Mouse (Mus musculus): ENCODE data around the gene Wdr45. TPM values are rescaled to one million over a fixed set of nuclear protein-coding genes. Genes with fewer than 3 reads are reported as not detected.
"Not testable (repeated sequence)": the region's sequence is repeated elsewhere in the genome, so short reads cannot be mapped to it uniquely, and the experiment has no call there.

Wdr45 gene
- polyA plus RNA-seq, 1 experiment from 2014 or later: 19.5 TPM

DNA sequence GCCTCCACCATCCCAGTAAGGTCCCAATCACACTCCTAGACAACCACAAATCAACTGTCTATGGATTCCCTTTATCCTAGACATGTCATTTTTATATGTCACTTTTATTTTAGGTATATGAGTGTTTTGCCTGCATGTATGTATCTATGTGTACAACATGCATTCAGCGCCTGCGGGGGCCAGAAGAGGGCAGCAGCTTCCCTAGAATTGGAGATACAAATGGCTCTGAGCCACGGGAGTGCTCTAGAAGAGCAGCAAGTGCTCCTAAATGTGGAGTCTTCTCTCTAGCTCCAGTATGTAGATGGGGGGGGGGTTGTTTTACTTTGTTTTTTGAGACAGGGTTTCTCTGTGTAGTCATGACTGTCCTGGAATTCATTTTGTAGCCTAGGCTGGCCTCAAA is 39.5 kb downstream of the Wdr45 start:
- not testable (repeated sequence) for ATAC-seq; H3K9me3 ChIP-seq (ENCODE audit: control insufficient read depth); H3K4me2 ChIP-seq (replicated peaks; ENCODE audit: low read depth); H3K9ac ChIP-seq (ENCODE audit: low read depth, low read length); H3K4me1 ChIP-seq (replicated peaks; ENCODE audit: control insufficient read depth, insufficient read depth, low read length); H3K27ac ChIP-seq (ENCODE audit: low read depth, low read length); H3K27me3 ChIP-seq (replicated peaks; ENCODE audit: control insufficient read depth, insufficient read depth, low read length); H3K36me3 ChIP-seq (ENCODE audit: control insufficient read depth, insufficient read depth); H3K4me3 ChIP-seq (ENCODE audit: low read depth, low read length)
- 17% methylated on average over 3 of the region's 3 CpGs for WGBS
- peak; percentile 62 for TF ChIP-seq CTCF (IDR thresholded peaks at IDR 0.05; ENCODE audit: low read depth)

DNA sequence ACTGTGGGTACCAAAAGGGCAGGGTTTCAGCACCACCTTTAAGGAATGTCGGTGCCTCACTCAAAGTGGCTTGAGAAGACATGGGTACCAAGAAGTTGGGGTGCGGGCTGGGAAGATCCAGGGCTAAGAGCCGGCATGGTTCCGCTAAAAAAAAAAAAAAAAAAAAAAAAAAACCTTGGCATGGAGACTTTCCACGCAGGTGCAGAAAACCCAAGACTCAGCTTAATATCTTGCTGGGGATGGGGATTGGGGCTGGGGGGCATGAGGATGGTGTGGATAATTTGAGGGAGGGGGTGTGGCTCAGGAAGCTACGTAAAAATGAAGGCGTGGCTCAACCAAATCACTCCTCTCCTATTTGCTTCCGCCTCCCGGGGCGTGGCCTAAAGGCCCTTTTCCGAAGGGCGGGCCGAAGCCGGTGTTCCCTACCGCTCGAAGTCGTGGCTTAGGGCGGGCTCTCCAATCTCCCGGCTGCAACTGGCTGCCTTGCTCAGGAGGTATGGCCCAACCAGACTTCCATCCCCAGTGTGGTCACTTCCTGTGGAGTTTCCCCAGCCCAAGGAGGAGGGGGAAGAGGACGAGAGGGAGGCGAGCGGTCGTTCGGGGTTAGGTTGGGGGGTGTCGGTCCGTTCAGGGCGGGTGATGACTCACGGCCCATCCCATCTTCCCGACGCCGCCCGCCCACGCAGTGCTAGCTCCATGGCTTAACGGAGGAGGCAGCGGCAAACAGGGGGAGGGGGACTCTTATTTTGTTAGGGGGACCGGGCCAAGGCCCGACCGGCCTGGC is 48.2 kb downstream of the Wdr45 start, which contains the start of gene Tfe3:
Tfe3 (plus strand) TSS at position 424 of the 784 bp plus-strand sequence.
- TF ChIP-seq CTCF (IDR thresholded peaks at IDR 0.05; ENCODE audit: low read depth): no peak
- Histone ChIP-seq H3K27me3 (replicated peaks; ENCODE audit: control insufficient read depth, insufficient read depth, low read length) (no peaks in the 10 kb centered on the region), H3K4me1 (replicated peaks; ENCODE audit: control insufficient read depth, insufficient read depth, low read length) (no peaks in the 10 kb centered on the region), H3K9me3 (ENCODE audit: control insufficient read depth) (no peaks in the 10 kb centered on the region), H3K9ac (ENCODE audit: low read depth, low read length) (peak within 1 kb of the TSS; percentile 58), H3K4me2 (replicated peaks; ENCODE audit: low read depth) (peak within 1 kb of the TSS; percentile 69), H3K36me3 (ENCODE audit: control insufficient read depth, insufficient read depth) (peaks cover 6% of the 10 kb centered on the region; the same call in 1 of the 2 replicates), H3K27ac (ENCODE audit: low read depth, low read length) (peak within 1 kb of the TSS; percentile 73), H3K4me3 (ENCODE audit: low read depth, low read length) (peak within 1 kb of the TSS; percentile 63)
- peak; percentile 97 for ATAC-seq
- WGBS: 22% methylated on average over 37 of the region's 38 CpGs

DNA sequence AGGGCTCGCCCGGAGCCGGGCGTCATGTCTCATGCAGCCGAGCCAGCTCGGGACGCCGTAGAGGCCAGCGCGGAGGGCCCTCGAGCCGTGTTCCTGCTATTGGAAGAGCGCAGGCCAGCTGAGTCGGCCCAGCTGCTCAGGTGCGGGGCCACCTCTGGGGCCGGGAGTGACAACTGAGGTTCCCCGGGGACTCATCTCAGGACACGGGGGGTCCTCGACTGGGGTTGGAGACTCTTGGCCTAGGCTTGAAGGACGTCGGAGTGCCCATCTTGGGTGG is 48.7 kb downstream of the Wdr45 start:
- peak; percentile 37 for ATAC-seq
- Histone ChIP-seq H3K36me3 (ENCODE audit: control insufficient read depth, insufficient read depth) (peaks cover 8% of the 10 kb centered on the region; the same call in 1 of the 2 replicates), H3K27me3 (replicated peaks; ENCODE audit: control insufficient read depth, insufficient read depth, low read length) (no peaks in the 10 kb centered on the region), H3K4me1 (replicated peaks; ENCODE audit: control insufficient read depth, insufficient read depth, low read length) (no peaks in the 10 kb centered on the region), H3K27ac (ENCODE audit: low read depth, low read length) (peak overlapping the region; percentile 73), H3K9ac (ENCODE audit: low read depth, low read length) (peak overlapping the region; percentile 58), H3K9me3 (ENCODE audit: control insufficient read depth) (no peaks in the 10 kb centered on the region), H3K4me3 (ENCODE audit: low read depth, low read length) (peak overlapping the region; percentile 63), H3K4me2 (replicated peaks; ENCODE audit: low read depth) (peak overlapping the region; percentile 69)
- 15% methylated on average over 21 of the region's 21 CpGs for WGBS
- TF ChIP-seq CTCF (IDR thresholded peaks at IDR 0.05; ENCODE audit: low read depth): no peak

DNA sequence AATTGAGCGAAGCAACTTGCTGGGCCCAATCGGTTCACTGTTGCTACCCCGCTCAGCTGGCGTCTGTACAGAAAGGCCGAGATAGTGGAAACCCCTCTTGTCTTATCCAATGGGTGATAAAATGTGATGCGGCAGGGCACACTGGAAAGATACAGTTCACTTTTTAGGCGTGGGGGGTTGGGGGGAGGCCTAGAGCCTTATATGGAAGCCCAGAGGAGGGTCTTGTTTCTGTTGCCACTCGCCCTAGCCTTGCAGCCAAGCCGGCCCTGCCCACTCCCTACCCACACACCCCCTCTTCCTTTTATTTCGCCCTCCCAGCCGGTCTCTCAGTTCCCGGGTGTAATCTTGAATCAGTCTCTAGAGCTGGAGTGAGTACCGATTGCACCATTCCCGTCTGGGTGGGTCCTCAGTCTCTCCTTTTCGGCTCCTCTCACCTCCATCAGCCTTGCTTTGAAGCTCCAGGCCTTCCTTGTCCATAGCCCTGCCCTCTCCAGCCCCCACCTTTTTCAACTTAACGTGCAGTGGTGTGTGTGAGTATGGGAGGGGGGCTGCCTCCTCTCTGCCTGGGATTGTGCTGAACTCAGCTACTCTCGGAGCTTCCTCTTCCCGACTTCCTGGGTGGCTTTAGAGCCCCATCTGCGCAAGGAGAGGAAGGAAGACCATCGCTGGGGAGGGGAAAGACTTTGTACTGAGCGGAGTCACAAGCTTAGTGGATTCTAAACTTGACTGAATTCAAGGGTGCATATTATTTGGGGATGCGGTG is 49.7 kb downstream of the Wdr45 start:
- Histone ChIP-seq H3K4me3 (ENCODE audit: low read depth, low read length) (peak overlapping the region; percentile 63), H3K27me3 (replicated peaks; ENCODE audit: control insufficient read depth, insufficient read depth, low read length) (no peaks in the 10 kb centered on the region), H3K9me3 (ENCODE audit: control insufficient read depth) (no peaks in the 10 kb centered on the region), H3K27ac (ENCODE audit: low read depth, low read length) (peak overlapping the region; percentile 28; the same call in 1 of the 2 replicates), H3K4me2 (replicated peaks; ENCODE audit: low read depth) (peak overlapping the region; percentile 69), H3K4me1 (replicated peaks; ENCODE audit: control insufficient read depth, insufficient read depth, low read length) (no peaks in the 10 kb centered on the region), H3K9ac (ENCODE audit: low read depth, low read length) (no peak overlapping the region; the same call in 1 of the 2 replicates), H3K36me3 (ENCODE audit: control insufficient read depth, insufficient read depth) (peaks cover 8% of the 10 kb centered on the region; the same call in 1 of the 2 replicates)
- 12% methylated on average over 22 of the region's 22 CpGs for whole genome bisulfite sequencing
- TF ChIP-seq CTCF (IDR thresholded peaks at IDR 0.05; ENCODE audit: low read depth): no peak
- no peak for ATAC-seq

GRCm38 (mm10) chrX:7764657-7765280 is 50.6 kb downstream of the Wdr45 start:
- H3K27me3 ChIP-seq (replicated peaks; ENCODE audit: control insufficient read depth, insufficient read depth, low read length): no peaks in the 10 kb centered on the region
- ATAC-seq: no peak
- peak overlapping the region; percentile 63; the same call in 1 of the 2 replicates for H3K4me3 ChIP-seq (ENCODE audit: low read depth, low read length)
- no peak for TF ChIP-seq CTCF (IDR thresholded peaks at IDR 0.05; ENCODE audit: low read depth)
- 30% methylated on average over 8 of the region's 9 CpGs for WGBS
- peak overlapping the region; percentile 69 for H3K4me2 ChIP-seq (replicated peaks; ENCODE audit: low read depth)
- no peak overlapping the region; the same call in 1 of the 2 replicates for H3K27ac ChIP-seq (ENCODE audit: low read depth, low read length)
- no peaks in the 10 kb centered on the region for H3K4me1 ChIP-seq (replicated peaks; ENCODE audit: control insufficient read depth, insufficient read depth, low read length)
- H3K9ac ChIP-seq (ENCODE audit: low read depth, low read length): no peak overlapping the region
- H3K36me3 ChIP-seq (ENCODE audit: control insufficient read depth, insufficient read depth): peaks cover 8% of the 10 kb centered on the region; the same call in 1 of the 2 replicates
- H3K9me3 ChIP-seq (ENCODE audit: control insufficient read depth): no peaks in the 10 kb centered on the region

GRCm38 (mm10) chrX:7765281-7765670 is 51.1 kb downstream of the Wdr45 start:
- Histone ChIP-seq H3K4me3 (ENCODE audit: low read depth, low read length) (peak overlapping the region; percentile 20; the same call in 1 of the 2 replicates), H3K36me3 (ENCODE audit: control insufficient read depth, insufficient read depth) (peaks cover 13% of the 10 kb centered on the region; the same call in 1 of the 2 replicates), H3K4me2 (replicated peaks; ENCODE audit: low read depth) (peak overlapping the region; percentile 69), H3K9me3 (ENCODE audit: control insufficient read depth) (no peaks in the 10 kb centered on the region), H3K27ac (ENCODE audit: low read depth, low read length) (no peak overlapping the region; the same call in 1 of the 2 replicates), H3K9ac (ENCODE audit: low read depth, low read length) (no peak overlapping the region), H3K27me3 (replicated peaks; ENCODE audit: control insufficient read depth, insufficient read depth, low read length) (no peaks in the 10 kb centered on the region), H3K4me1 (replicated peaks; ENCODE audit: control insufficient read depth, insufficient read depth, low read length) (no peaks in the 10 kb centered on the region)
- ATAC-seq: no peak
- no peak for TF ChIP-seq CTCF (IDR thresholded peaks at IDR 0.05; ENCODE audit: low read depth)
- 35% methylated on average over 11 of the region's 13 CpGs for WGBS

All from intestine, postnatal 0 days (tissue).